Mouse (Mus musculus) cerebellum, adult 8-10 months (tissue): ENCODE data around the gene Tmem38a.
A peak's percentile ranks its signal among the peaks of the same experiment; 100 is the strongest.

ENCODE experiments used
- DNase-seq: peaks from one replicate; pipeline ENCODE4 v3.0.0; 2022

Gene Tmem38a

GRCm38 (mm10) chr8:72571611-72572473 is at the start of gene Tmem38a:
TSS of gene Tmem38a (plus strand) at chr8:72572055.
- DNase-seq, result peak; percentile 72

GRCm38 (mm10) chr8:72532103-72532502 is 39.8 kb upstream of the Tmem38a start:
- DNase-seq, result no peak

- DNase-seq, result no peak
Observed at GRCm38 (mm10) chr8:72534888-72535287, 37.0 kb upstream of the Tmem38a start.

- no peak for DNase-seq
Observed at GRCm38 (mm10) chr8:72539234-72539633, 32.6 kb upstream of the Tmem38a start.

- no peak for DNase-seq
Observed at GRCm38 (mm10) chr8:72547122-72547801, 24.6 kb upstream of the Tmem38a start.

- peak; percentile 95 for DNase-seq
Observed at GRCm38 (mm10) chr8:72547802-72548643, 23.8 kb upstream of the Tmem38a start, which contains the start of gene Med26. TSS of gene Med26 (minus strand) at chr8:72548270.

- DNase-seq, result peak; percentile 36
Observed at GRCm38 (mm10) chr8:72548644-72549313, 23.1 kb upstream of the Tmem38a start.

GRCm38 (mm10) chr8:72549314-72549892 is 22.5 kb upstream of the Tmem38a start:
- no peak for DNase-seq

GRCm38 (mm10) chr8:72555770-72556169 is 16.1 kb upstream of the Tmem38a start:
- DNase-seq, result no peak

- DNase-seq, result no peak
Observed at GRCm38 (mm10) chr8:72561111-72561689, 10.7 kb upstream of the Tmem38a start.

- no peak for DNase-seq
Observed at GRCm38 (mm10) chr8:72565970-72566369, 5.9 kb upstream of the Tmem38a start.

- DNase-seq, result peak; percentile 98
Observed at GRCm38 (mm10) chr8:72570633-72571610, 933 bp upstream of the Tmem38a start, which contains the start of gene Smim7. TSS of gene Smim7 (minus strand) at chr8:72571088.

- DNase-seq, result peak; percentile 32
Observed at GRCm38 (mm10) chr8:72572507-72572906, 652 bp downstream of the Tmem38a start.

- no peak for DNase-seq
Observed at GRCm38 (mm10) chr8:72573450-72573849, 1.6 kb downstream of the Tmem38a start.

GRCm38 (mm10) chr8:72575915-72576314 is 4.1 kb downstream of the Tmem38a start:
- no peak for DNase-seq

GRCm38 (mm10) chr8:72577266-72577665 is 5.4 kb downstream of the Tmem38a start:
- no peak for DNase-seq

GRCm38 (mm10) chr8:72577941-72578340 is 6.1 kb downstream of the Tmem38a start:
- DNase-seq, result no peak

- DNase-seq, result no peak
Observed at GRCm38 (mm10) chr8:72579374-72579773, 7.5 kb downstream of the Tmem38a start.

- DNase-seq, result no peak
Observed at GRCm38 (mm10) chr8:72583056-72583771, 11.4 kb downstream of the Tmem38a start.

GRCm38 (mm10) chr8:72584390-72584789 is 12.5 kb downstream of the Tmem38a start:
- no peak for DNase-seq
